Mouse (Mus musculus): ENCODE measurements around the gene Bmp7. TPM values are rescaled to one million over a fixed set of nuclear protein-coding genes. Genes with fewer than 3 reads are reported as not detected.

The Bmp7 gene
- 15.3 and 23.5 TPM in 2 replicates for polyA plus RNA-seq (2012; rRNA removed)

DNA sequence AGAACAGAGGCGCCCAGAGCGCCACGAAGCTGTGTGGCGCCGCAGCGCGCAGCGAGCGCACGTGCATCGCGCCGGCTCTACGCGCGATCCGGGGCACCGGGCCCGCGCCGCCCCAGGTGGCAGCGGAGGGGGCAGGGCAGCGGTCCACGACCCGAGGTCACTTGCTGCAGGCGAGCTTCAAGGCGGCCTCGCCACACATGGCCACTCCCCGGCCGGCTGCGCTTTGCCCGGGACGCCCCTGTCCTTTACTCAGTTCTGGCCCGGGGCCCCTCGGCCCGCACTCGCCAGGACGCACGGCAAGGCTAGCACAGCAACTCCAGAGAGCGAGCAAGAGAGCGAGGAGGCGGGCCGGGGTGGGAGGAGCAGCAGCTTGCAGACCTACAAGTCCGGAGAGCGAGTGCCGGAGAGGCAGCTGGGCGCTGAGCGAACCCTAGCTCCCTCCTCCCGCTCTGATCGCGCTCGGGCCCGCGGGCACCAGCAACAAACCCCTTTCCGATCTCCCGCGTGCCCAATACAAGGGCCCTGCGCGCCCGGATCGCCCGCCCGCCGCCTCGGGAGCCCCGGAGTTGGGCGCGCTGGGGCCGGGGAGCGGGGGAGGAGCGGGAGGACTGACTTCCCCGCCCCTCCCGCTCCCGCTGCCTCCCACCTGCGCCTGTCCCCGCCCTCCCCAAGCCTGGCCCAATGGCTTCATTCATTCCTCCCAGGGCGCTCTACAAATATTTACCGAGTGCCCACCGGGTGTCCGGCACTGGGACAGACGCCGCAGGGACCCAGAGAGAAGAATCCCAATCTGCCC is at the start of gene Bmp7:
Gene Bmp7 (minus strand): TSS at position 319 of the 796 bp plus-strand sequence.
- Histone ChIP-seq H3K27me3 (ENCODE audit: control insufficient read depth, insufficient read depth, low read length) (peaks cover 11% of the 10 kb centered on the region), H3K4me1 (ENCODE audit: control insufficient read depth, insufficient read depth, insufficient read length, low read length) (peaks cover 9% of the 10 kb centered on the region), H3K27ac (ENCODE audit: insufficient read depth, low read depth, low read length) (0 out of 2 replicates have a peak within 1 kb of the TSS, but pooled peaks have one; percentile 10), H3K4me3 (ENCODE audit: low read depth, low read length) (peak within 1 kb of the TSS; percentile 74), H3K36me3 (ENCODE audit: control insufficient read depth, insufficient read depth, low read length) (no peaks in the 10 kb centered on the region)
- WGBS = under 1% methylated on average over 82 of the region's 82 CpGs
- TF ChIP-seq CTCF (IDR thresholded peaks at IDR 0.05; ENCODE audit: extremely low read depth, insufficient read length, insufficient replicate concordance, low read depth, low read length) (no peak), POLR2A (IDR thresholded peaks at IDR 0.05; ENCODE audit: low read depth, low read length) (no peak; the same call in 1 of the 2 replicates)

DNA sequence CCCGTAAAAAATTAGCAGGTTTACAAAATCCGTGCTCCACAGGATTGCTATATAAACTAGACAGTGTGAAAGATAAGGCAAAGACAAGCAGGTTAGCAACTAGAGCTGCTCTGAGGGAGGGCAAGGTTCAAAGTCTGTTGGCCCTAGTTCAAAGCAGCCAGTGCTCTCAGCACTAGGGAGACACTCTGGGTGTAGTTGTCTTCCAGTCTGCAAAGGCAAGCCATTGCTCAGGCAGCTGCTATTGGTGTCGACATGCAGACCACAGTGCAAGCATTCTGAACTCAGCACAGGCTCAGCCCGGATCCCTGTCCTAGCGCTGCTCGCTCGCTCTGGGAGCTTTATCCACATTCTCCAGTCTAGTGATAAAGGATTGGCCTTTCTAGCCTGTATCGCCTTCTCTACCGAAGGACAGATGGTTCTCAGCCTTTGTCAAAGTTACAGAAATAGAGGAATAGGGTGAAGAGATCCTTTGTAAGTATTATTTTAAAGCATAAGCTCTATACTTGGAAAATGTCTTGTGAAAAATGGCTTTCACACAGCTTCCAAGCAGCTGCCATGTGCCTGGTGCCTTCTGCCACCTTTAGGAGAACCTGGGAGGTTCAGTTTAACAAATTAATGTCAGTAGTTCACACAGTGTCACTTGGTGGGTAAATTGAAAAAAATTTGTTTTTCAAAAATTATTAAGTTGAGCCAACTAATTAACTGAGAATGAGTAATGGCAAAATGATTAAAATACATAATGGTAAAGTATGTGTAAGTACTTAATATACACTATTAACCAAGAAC is 42.8 kb upstream of the Bmp7 start:
- H3K4me1 ChIP-seq (ENCODE audit: control insufficient read depth, insufficient read depth, insufficient read length, low read length) = peaks cover 2% of the 10 kb centered on the region
- no peaks in the 10 kb centered on the region for H3K27me3 ChIP-seq (ENCODE audit: control insufficient read depth, insufficient read depth, low read length)
- 29% methylated on average over 9 of the region's 9 CpGs for WGBS
- TF ChIP-seq POLR2A (IDR thresholded peaks at IDR 0.05; ENCODE audit: low read depth, low read length) (no peak), CTCF (IDR thresholded peaks at IDR 0.05; ENCODE audit: extremely low read depth, insufficient read length, insufficient replicate concordance, low read depth, low read length) (no peak)
- H3K27ac ChIP-seq (ENCODE audit: insufficient read depth, low read depth, low read length) = no peak overlapping the region
- no peaks in the 10 kb centered on the region for H3K36me3 ChIP-seq (ENCODE audit: control insufficient read depth, insufficient read depth, low read length)
- no peak overlapping the region for H3K4me3 ChIP-seq (ENCODE audit: low read depth, low read length)

DNA sequence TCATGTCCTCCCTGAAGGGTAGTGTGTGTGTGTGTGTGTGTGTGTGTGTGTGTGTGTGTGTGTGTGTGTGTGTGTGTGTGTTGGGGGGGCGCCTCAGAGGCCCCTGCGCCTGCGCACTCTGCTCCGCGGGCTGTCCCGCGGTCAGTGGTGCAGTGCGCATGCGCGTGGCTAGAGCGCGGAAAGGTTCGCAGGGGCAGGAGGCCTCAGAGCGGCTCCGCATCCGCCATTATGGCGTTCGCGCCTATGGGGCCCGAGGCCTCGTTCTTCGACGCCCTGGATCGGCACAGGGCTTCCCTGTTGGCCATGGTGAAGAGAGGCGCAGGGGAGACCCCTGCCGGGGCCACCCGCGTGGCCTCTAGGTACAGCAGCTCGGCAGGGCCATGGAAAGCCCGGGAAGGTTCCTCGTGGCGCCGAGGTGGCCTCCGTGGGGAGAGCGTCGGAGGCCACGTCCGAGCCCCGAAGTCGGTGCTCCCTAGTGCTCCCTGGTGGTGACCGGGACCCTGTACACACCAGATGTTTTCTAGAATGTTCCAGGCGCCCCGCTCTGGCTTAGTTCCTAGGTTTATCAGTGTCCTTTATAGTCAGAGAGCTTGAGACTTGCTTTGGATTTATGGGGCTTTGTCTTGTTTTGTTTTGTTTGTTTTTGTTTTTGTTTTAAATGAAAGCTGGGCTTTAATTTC is 39.7 kb upstream of the Bmp7 start:
- TF ChIP-seq CTCF (IDR thresholded peaks at IDR 0.05; ENCODE audit: extremely low read depth, insufficient read length, insufficient replicate concordance, low read depth, low read length) (no peak), POLR2A (IDR thresholded peaks at IDR 0.05; ENCODE audit: low read depth, low read length) (no peak)
- no peaks in the 10 kb centered on the region for H3K27me3 ChIP-seq (ENCODE audit: control insufficient read depth, insufficient read depth, low read length)
- peaks cover 7% of the 10 kb centered on the region for H3K4me1 ChIP-seq (ENCODE audit: control insufficient read depth, insufficient read depth, insufficient read length, low read length)
- no peak overlapping the region for H3K27ac ChIP-seq (ENCODE audit: insufficient read depth, low read depth, low read length)
- WGBS = 95% methylated on average over 36 of the region's 43 CpGs
- no peak overlapping the region for H3K4me3 ChIP-seq (ENCODE audit: low read depth, low read length)
- H3K36me3 ChIP-seq (ENCODE audit: control insufficient read depth, insufficient read depth, low read length) = no peaks in the 10 kb centered on the region

DNA sequence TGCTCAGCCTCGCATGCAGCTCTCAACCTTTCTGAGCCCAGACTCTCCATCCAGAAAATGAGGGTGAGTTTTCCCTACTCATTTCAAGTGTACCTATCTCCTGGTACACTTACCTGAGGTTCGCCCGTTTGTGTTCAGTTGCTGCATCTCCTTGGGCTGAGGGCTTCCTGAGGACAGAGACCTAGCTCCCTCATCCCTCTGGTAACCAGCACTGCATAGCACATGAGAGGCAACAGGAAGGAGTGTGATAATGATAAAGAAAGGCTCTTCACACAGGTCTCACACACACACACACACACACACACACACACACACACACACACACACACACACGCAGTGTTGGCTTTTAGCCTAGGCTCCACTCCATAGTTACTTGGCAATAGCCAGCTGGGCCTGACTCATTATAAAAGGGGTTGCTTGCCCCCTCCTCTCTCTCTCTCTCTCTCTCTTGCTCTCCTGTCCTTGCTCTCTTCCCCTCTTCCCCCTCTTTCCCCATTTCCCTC is 38.1 kb upstream of the Bmp7 start:
- Histone ChIP-seq H3K36me3 (ENCODE audit: control insufficient read depth, insufficient read depth, low read length) (no peaks in the 10 kb centered on the region), H3K27me3 (ENCODE audit: control insufficient read depth, insufficient read depth, low read length) (no peaks in the 10 kb centered on the region), H3K4me3 (ENCODE audit: low read depth, low read length) (peak overlapping the region; percentile 52), H3K4me1 (ENCODE audit: control insufficient read depth, insufficient read depth, insufficient read length, low read length) (peaks cover 7% of the 10 kb centered on the region), H3K27ac (ENCODE audit: insufficient read depth, low read depth, low read length) (no peak overlapping the region)
- TF ChIP-seq CTCF (IDR thresholded peaks at IDR 0.05; ENCODE audit: extremely low read depth, insufficient read length, insufficient replicate concordance, low read depth, low read length) (no peak), POLR2A (IDR thresholded peaks at IDR 0.05; ENCODE audit: low read depth, low read length) (no peak)
- 42% methylated on average over 4 of the region's 4 CpGs for WGBS

DNA sequence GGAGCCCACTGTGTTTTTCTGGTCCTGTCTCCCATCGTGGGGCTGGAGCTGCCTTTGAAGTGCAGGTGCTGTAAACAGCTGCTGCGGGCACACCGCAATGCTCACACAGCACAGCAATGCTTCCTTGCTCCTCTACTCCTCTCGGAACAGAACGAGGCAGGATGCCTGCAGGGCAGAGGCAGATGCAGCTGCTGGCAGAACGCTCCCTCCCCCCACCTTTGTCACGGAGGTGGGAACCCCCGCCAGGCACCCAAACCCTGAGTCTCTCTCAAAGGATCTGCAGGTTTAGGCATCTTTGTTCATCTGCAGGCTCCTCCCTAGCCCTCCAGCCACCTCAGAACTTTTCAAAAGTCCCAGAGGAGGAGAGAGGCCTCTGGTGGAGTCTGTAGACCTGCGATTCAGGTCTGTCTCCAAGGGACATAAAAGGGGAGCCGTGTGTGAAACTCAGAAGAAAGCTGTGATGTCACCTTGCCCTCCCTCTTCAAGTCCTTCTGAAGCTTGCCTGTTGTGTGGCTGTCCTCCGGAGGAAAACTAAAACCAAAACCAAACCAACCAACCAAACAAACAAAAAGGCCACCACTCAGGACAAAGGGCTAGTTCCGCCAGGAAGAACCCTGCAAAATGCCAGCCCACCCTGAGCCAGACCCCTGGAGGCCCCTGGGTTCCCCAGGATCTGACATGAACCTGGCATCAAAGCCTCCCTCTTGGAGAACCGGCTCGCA is 37.4 kb upstream of the Bmp7 start, which contains the start of gene Spo11:
Gene Spo11 (plus strand): TSS at position 292 of the 722 bp plus-strand sequence.
- WGBS = 18% methylated on average over 14 of the region's 14 CpGs
- no peaks in the 10 kb centered on the region for H3K27me3 ChIP-seq (ENCODE audit: control insufficient read depth, insufficient read depth, low read length)
- peaks cover 5% of the 10 kb centered on the region; the same call in 1 of the 2 replicates for H3K4me1 ChIP-seq (ENCODE audit: control insufficient read depth, insufficient read depth, insufficient read length, low read length)
- peak within 1 kb of the TSS; percentile 5 for H3K27ac ChIP-seq (ENCODE audit: insufficient read depth, low read depth, low read length)
- no peaks in the 10 kb centered on the region for H3K36me3 ChIP-seq (ENCODE audit: control insufficient read depth, insufficient read depth, low read length)
- TF ChIP-seq POLR2A (IDR thresholded peaks at IDR 0.05; ENCODE audit: low read depth, low read length) (no peak), CTCF (IDR thresholded peaks at IDR 0.05; ENCODE audit: extremely low read depth, insufficient read length, insufficient replicate concordance, low read depth, low read length) (0 out of 2 replicates have a peak, but pooled peaks have one; percentile 6)
- H3K4me3 ChIP-seq (ENCODE audit: low read depth, low read length) = peak within 1 kb of the TSS; percentile 52

DNA sequence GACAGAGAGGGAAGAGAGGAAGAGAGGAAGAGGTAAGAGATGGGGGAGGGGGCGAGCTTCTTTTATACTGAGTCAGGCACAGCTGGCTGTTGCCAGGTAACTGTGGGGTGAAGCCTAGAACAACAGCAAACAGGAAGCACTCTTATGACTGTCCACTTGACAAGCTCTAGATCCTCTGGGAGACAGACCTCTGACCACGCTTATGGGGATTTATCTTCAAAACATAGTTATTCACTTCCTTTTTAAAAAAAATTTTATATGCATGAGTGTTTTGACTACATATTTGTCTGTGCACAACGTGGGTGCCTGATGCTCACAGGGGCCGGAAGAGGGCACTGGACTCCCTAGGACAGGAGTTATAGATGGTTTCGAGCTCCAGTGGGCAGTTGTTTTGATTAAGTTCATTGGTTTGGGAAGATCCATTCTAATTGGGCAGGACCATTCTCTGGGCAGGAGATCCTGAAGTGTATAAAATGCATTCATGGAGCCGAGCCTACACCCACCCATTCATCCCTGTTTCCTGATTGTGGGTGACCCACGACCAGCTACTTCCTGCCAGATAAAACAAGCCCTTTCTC is 36.6 kb upstream of the Bmp7 start:
- no peaks in the 10 kb centered on the region for H3K27me3 ChIP-seq (ENCODE audit: control insufficient read depth, insufficient read depth, low read length)
- H3K36me3 ChIP-seq (ENCODE audit: control insufficient read depth, insufficient read depth, low read length) = no peaks in the 10 kb centered on the region
- no peak overlapping the region for H3K4me3 ChIP-seq (ENCODE audit: low read depth, low read length)
- TF ChIP-seq POLR2A (IDR thresholded peaks at IDR 0.05; ENCODE audit: low read depth, low read length) = no peak
- TF ChIP-seq CTCF (IDR thresholded peaks at IDR 0.05; ENCODE audit: extremely low read depth, insufficient read length, insufficient replicate concordance, low read depth, low read length) = no peak
- 0 out of 2 replicates have a peak overlapping the region, but pooled peaks have one; percentile 5 for H3K27ac ChIP-seq (ENCODE audit: insufficient read depth, low read depth, low read length)
- 41% methylated on average over 7 of the region's 7 CpGs for WGBS
- peaks cover 5% of the 10 kb centered on the region; the same call in 1 of the 2 replicates for H3K4me1 ChIP-seq (ENCODE audit: control insufficient read depth, insufficient read depth, insufficient read length, low read length)

Measured in small intestine, adult 2 months (tissue).